Mouse (Mus musculus) left cerebral cortex, postnatal 25 days (tissue): Measurements from ENCODE around the gene Ern2. TPM values are rescaled to one million over a fixed set of nuclear protein-coding genes. Genes with fewer than 3 reads are reported as not detected.

ENCODE experiments used
- DNase-seq, 2 experiments: peaks; one replicate each; pipeline ENCODE4 v3.0.0; 2022; ENCODE audit warnings: low spot score in 2 of 2, mixed read lengths in 1 of 2
- intact Hi-C: fragments of 180-260 bp; cut with DNase I; formaldehyde crosslinking; loops from one replicate; pipeline ENCODE4 v1.15.1; 2025
- total RNA-seq, 2 experiments: library from RNA; stranded (reverse); gene quantifications; 2 replicates each; pipeline ENCODE4 v1.2.3; 2021

Gene Ern2
- total RNA-seq, 2 experiments from 2014 or later = 0.25 to 0.44 TPM

DNA sequence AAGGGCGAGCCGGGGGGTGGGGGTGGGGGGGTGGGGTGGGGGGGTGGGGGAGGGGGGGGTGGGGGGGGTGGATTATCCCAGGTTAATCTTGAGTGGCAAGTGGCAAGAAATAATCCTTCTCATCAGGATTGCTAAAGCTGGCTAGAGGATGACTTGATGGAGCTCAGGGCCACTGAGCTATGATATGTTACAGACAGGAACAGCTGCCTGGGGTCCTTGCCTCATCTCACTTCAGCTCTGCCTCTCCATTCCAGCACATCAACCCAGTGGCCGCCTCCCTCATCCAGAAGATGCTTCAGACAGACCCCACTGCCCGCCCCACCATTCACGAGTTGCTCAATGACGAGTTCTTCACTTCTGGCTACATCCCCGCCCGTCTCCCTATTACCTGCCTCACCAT lies 22.2 kb downstream of the Ern2 start:
- intact Hi-C loops = no loop called here
- no peak for DNase-seq

DNA sequence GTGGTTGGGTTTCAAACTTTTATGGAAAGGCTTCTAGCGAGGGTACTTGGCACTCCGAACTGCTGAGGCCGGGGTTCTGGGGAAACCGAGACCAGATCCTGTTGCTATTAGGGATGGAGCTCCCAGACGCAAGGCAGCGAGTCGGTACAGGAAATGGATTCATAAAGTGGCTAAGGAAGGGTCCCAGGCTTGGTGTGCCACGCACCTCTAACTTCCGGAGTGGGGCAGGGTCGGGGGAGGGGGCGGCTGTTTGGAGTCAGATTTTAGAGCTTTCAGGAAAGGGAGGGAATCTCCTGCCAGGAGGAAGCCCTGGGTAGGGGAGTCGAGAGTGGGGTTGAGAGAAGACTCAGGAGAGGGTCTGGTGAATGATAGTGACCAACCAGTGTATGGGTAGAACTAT lies 26.0 kb downstream of the Ern2 start:
- intact Hi-C loops = no loop called here

DNA sequence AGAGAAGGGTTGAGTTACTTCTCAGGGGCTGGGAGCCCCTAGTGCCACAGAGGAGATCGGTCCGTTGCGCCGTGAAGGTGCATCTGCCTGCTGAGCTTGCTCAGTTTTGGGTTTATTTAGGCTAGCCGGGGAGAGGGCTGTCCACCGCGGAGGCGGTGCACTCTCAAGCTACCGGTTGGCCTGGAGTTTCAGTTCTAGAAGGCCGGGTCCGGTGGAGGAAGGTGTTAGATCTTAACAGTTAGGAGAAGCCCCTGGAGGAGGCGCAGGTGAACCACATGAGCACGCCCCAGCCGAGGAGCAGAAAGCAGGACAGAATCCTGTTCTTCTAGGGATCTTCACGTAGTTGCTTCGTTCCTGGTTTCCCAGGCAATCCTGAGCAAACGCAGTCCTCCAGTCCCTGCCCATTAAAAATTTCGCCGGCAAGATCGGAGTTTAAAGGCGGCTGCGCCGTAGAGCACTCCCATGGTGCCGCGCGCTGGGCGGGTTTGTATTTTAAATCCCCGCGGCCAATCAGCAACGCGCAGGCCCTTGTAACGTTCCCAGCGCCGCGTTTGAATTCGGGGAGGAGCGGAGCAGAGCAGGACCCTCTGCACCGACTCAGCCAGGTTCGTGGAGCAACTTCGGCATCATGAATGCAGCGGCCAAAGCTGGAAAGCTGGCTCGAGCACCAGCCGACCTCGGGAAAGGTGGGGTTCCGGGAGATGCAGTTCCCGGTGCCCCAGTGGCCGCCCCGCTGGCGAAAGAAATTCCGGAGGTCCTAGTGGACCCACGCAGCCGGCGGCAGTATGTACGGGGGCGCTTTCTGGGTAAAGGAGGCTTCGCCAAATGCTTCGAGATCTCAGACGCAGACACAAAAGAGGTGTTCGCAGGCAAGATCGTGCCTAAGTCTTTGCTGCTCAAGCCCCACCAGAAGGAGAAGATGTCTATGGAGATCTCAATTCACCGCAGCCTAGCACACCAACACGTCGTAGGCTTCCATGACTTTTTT lies 26.8 kb downstream of the Ern2 start, which contains the start of gene Plk1:
Plk1 (plus strand) TSS at position 525 of the 988 bp plus-strand sequence.
- intact Hi-C loops = no loop called here
- DNase-seq = peak; percentile 85 to 90

More for the DNA sequence above, 26.0 kb downstream of the Ern2 start:
- DNase-seq = no peak

DNA sequence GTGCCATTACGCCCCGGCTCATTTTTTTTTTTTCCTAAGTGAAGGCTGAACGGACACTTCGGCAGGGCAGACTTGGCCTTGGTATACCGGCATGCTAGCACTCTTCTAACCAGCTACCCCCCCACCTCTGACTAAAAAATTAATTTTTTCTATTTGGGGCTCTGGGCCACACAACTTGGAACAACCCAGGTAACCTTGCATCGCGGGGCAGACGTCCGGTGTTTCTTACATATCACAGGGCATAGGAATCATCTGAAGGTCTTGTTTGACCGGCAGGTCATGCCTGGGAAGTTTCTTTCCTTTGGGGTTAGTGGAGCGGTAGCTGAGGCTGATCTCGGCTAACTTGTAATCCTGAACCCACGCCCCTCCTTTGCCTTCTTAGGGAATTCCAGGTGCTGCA lies 27.5 kb downstream of the Ern2 start:
- no peak for DNase-seq
- intact Hi-C loops = no loop called here

DNA sequence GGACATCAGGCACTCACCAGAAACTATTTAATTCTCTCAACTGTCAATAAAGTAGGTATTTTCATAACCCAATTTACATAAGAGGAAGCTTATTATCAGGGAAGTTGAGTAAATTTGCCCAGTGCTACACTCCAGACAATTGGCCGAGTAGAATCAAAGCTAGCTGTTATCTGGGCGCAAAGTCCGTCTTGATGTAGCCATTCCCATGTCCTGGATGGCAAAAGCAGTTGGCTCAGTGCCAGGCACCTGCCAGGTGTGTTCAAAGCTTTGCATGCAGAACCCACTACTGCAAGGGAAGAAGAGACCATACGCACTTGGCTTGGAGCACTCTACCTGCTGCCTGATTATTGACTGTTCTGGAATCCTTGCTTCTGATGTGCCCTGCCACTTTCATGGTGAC lies 33.5 kb downstream of the Ern2 start:
- DNase-seq = no peak
- intact Hi-C loops = no loop called here

DNA sequence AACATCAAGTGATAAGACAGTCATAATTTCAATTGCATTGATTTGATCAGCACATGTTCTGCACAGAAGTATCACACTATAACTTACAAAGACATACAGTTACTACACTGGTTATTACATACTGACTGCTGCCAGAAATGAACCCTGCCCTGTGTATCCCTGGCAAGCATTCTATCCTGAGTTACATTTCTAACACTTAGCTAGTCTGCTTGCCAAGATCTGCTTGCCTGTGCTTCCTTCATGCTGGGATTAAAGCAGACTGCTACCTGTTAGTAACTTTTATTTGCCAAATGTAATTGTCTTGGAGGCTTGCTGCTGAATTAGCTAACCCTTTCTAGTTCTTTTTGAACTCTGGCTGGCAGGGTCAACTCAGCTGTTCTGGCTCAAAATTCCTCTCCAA lies 45.0 kb downstream of the Ern2 start:
- DNase-seq = no peak
- intact Hi-C loops = no loop called here

DNA sequence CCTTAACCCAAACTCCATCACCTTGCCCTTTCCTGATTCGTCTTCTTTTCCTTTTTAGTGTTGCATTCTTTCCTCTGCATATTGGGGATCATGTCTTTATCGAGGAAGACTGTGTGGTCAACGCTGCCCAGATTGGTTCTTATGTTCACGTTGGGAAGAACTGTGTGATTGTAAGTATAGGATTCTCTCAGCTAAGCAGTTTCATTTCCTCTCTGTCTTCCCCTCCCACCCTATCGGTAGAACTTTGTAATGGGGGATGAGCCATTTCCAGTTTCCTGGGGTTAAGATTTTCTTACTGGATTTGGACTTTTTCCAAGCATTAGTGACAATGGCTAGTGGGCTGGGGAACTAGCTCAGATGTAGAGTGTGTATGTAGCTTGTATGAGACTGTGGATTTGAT lies 47.8 kb downstream of the Ern2 start:
- intact Hi-C loops = no loop called here
- no peak for DNase-seq

DNA sequence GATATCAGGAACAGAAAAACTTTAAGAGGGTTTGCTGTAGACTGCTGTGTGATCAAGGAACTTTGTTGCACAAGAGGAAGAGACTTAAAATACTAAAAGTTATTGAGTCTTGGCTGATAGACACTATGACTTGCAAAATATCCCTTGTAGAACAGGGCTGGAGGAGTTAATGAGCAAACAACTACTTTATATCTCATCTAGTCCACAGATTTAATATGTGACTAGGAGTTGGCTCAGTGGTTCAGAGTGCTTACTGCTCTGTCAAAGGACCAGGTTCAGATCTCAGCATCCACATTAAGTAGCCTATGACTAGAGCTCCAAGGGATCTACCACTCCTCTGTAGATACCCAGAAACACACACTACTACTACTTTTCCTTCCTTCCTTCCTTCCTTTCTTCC lies 48.9 kb downstream of the Ern2 start:
- intact Hi-C loops = no loop called here
- DNase-seq = no peak

DNA sequence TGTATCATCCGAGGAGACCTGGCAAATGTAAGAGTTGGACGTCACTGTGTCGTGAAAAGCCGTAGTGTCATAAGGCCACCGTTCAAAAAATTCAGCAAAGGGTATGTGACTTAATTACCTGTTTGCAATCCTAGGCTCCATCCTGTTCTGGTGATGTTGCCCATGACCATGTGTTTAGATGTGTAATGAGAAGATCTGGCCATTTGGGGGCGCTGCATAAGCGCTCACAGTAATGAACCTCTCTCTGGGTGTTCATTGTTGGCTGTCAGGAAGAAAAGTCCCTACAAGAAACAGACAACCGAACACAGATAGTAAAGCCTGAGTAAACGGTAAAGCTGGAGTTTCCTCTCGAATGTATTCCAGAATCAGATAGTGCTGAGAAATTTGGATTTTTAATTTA lies 50.9 kb downstream of the Ern2 start:
- no peak for DNase-seq
- intact Hi-C loops = no loop called here

DNA sequence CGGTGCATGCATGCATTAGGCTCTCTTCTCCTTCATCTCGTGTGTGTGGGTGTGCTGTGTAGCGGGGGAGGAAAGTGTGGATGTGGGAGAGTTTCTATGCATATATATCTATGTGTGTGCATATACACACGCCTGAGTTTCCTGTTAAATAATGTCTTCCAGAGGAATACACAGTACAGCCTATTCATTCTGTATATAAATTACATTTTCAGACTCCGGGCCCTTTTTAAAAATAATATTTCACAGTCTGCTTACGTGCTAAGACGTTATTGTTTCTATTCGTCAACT lies 52.7 kb downstream of the Ern2 start:
- no peak for DNase-seq
- intact Hi-C loops = loop anchor here (2.0 kb wide), 1 partner anchor 66 kb away; the partner anchor contains the start of genes Ears2 and Ubfd1

DNA sequence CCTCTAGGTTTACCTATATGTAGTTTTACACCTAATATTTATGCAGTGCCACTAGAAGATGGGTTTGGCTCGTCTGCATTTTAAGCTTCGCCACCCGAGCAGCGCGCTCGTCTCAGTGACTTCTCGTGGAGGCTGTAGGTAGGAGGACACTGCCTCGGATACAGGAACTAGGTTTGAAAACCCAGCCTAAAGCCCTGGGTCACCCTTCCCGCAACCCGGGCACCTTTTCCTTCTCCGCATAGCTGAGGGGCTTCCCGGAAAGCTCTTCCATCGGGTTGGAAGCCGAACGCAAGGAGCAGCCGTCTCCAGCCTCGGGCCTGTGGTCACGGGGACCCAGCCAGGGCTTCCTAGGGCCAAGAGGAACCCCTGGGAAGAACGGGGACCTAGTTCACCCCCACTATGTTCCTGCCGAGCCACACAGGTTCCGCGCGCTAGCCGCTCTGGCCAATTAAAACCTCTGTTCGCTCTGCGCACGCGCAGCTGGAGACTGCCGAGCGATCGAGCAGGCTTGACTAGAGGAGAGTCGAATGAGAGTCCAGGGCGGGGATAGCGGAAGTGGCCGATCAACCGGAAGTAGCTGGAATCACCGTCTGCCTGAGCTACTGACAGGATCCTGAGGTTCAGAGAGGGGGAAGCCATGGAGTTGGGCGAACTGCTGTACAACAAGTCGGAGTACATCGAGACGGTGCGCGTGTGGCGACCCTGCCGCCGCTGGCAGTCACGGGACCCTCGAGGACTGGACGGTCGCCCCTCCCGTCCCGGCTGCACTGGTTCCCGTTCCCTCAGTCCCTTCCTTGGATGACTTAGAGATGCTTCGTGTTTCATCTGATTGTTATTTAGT lies 53.3 kb downstream of the Ern2 start, which contains the start of the genes Palb2 and Dctn5:
Palb2 (minus strand) TSS at position 489 of the 841 bp plus-strand sequence.
Dctn5 (plus strand) TSS at position 545 of the 841 bp plus-strand sequence.
- DNase-seq = peak; percentile 97 to 99
- intact Hi-C loops = loop anchor here (2.0 kb wide), 1 partner anchor 66 kb away; the partner anchor contains the start of genes Ears2 and Ubfd1

DNA sequence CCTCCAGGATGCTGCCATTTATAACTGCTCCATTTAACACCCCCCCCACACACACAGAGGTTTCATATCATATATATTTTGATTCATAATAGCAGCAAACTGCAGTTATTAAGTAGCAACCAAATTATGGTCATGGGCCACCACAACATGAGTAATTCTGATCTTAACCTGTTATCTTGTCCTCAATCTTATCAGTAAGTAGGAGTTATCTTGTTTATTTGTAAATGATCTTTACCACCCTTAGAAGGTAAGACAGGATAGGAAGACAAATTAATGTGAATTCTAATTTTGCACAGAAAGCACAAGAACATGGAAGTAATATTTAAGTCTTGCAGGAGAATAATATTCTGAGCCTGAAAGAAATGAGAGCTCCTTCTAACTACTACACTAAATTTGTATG lies 54.2 kb downstream of the Ern2 start:
- no peak for DNase-seq
- intact Hi-C loops = loop anchor here (2.0 kb wide), 1 partner anchor 65 kb away; the partner anchor contains the start of genes Ears2 and Ubfd1

DNA sequence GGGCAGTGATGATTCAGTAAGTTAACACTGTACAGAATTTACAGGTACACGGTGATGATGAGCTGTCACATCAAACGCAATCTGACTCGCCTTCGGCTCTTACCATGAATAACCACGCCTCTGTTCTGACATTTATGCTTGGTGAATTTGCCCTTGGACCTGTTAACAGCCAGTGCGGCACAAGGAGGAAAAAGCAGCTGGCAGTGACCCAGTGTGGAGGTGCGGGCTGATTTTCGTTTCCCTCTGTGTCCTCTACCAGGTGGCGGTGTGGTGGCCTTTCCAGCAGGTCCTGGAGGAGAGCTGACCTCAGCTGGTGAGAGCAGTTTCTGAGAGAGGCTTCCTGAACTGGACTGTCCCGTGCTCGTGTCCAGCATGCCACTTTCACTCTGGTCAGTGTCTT lies 59.1 kb downstream of the Ern2 start:
- intact Hi-C loops = no loop called here
- DNase-seq = no peak

DNA sequence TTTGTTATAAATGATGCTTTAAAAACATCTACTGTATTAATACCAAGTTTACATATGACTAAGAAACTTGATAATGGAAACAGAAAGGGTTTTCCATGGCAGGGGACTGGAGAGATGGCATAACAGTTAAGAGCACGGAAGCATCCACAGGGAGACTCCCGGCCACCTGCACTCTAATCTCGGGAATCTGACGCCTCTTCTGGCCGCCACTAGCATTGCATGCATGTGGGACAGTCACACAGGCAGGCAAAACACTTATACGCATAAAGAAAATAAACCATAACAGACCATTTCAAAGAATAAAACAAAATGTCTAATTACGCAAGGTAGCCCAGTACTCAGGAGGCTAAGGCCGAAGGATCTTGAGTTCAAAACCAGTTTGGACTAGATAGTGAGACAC lies 60.4 kb downstream of the Ern2 start:
- DNase-seq = no peak
- intact Hi-C loops = no loop called here

DNA sequence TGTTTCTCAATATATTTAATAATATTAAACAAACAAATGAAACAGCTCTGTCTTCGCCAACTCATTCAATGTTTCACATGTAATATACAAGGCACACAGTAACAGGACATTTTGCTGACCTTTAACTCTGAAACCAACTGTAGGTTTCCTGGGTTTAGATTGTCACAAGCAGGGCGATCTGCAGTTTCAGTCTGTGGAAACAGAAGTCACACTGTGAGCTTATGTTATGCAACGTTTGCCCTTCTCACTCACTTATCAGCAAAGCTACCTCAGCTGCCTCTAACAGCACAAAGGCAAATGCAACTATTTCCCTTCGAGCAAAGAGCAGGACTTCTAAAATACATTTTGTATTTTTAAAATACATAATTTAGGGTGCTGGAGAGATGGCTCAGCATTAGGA lies 62.5 kb downstream of the Ern2 start:
- intact Hi-C loops = no loop called here
- DNase-seq = no peak

Other genes starting within 250 kb of the Ern2 start
- gene Cog7, start 204.5 kb downstream of the Ern2 start, total RNA-seq = 10 to 100 TPM; 39.4 to 40.9 TPM
- gene Gga2, start 165.0 kb downstream of the Ern2 start, total RNA-seq = 10 to 100 TPM; 27.7 to 33.5 TPM
- gene Ubfd1, start 119.0 kb downstream of the Ern2 start, total RNA-seq = 10 to 100 TPM; 66.1 to 67.8 TPM
- gene Ears2, start 118.9 kb downstream of the Ern2 start, total RNA-seq = 1 to 10 TPM; 8.3 to 9.0 TPM
- 100 to 1,000 TPM; 258 to 307 TPM for gene Ndufab1, start 84.3 kb downstream of the Ern2 start, total RNA-seq
- 1 to 10 TPM; 1.0 to 2.6 TPM for gene Palb2, start 53.2 kb downstream of the Ern2 start, total RNA-seq
- 100 to 1,000 TPM in 1 of 2 experiments, 10 to 100 TPM in 1; 99.1 to 105 TPM for gene Dctn5, start 53.2 kb downstream of the Ern2 start, total RNA-seq
- 1 to 10 TPM; 1.4 to 2.2 TPM for gene Plk1, start 26.8 kb downstream of the Ern2 start, total RNA-seq
- gene Chp2, start 33.3 kb upstream of the Ern2 start, total RNA-seq = 1 to 10 TPM; 3.3 to 4.0 TPM
- gene Prkcb, start 102.5 kb upstream of the Ern2 start, total RNA-seq = 1,000 to 10,000 TPM; 1,042 to 1,074 TPM